Mouse (Mus musculus) testis, adult 2 months (tissue): ENCODE measurements around the gene Rarres1.

ENCODE experiments used
- CTCF ChIP-seq: fragments of 200-500 bp; IDR thresholded peaks from 2 replicates; pipeline ENCODE4 v1.5.1; 2012; ENCODE audit warnings: low read depth, mild to moderate bottlenecking, inconsistent platforms, low read length, moderate library complexity; ENCODE audit not compliant: control insufficient read depth, insufficient read depth, insufficient replicate concordance
- POLR2A ChIP-seq: fragments of 200-500 bp; IDR thresholded peaks from 2 replicates; pipeline ENCODE4 v1.6.1; 2012; ENCODE audit warnings: low read depth, mild to moderate bottlenecking, inconsistent platforms, low read length, moderate library complexity; ENCODE audit not compliant: control insufficient read depth

DNA sequence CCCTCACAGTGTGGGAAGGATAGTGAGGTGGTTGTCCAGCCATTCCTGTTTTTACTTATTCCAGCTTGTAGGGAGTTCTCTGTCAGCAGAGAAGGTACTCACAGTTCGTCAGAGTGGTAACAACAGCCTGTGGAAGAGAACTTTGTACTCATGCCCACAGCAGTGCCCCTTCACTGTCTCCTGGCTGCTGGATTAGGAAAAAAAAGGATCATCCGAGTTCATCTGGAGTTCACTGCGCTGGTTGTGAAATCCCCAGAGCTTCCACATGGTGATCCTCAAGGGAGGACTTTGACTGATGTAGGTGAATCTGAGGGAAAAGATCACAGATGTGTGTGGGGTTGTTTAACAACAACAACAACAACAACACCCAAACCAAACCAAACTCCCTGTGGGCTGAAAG lies 35.9 kb upstream of the Rarres1 start:
- TF ChIP-seq CTCF (no peak), POLR2A (no peak)
